Mouse (Mus musculus): Measurements from ENCODE around the gene Lclat1. TPM values are rescaled to one million over a fixed set of nuclear protein-coding genes. Genes with fewer than 3 reads are reported as not detected.
"Not testable (repeated sequence)": the region's sequence is repeated elsewhere in the genome, so short reads cannot be mapped to it uniquely, and the experiment has no call there.

The Lclat1 gene
- polyA plus RNA-seq, 1 experiment: 9.2 TPM

DNA sequence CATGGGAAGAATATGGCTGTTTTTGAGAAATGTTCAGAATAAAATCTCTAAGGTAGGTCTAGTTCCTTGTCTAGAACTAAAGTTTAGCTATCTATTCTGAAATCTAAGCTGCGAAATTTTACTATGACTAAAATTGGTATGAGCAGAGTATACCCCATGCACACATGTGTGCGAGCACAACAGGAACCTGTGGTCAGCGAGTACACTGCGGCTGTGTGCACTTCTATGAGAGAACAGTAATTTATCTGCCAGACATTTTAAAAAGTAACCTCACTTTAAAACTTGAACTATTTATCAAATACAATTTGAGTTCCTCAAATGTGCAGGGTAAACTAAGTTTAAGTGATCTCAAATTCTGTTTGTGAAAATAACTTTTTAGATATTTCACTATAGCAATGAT is 34.2 kb downstream of the Lclat1 start:
- Histone ChIP-seq H3K4me1 (ENCODE audit: control insufficient read depth, insufficient read depth, low read length) (no peaks in the 10 kb centered on the region), H3K36me3 (ENCODE audit: control insufficient read depth, insufficient read depth, low read length) (no peaks in the 10 kb centered on the region), H3K27ac (ENCODE audit: control insufficient read depth, insufficient read depth, low read depth, low read length) (no peak overlapping the region), H3K4me3 (ENCODE audit: control insufficient read depth, low read depth, low read length) (no peak overlapping the region), H3K27me3 (ENCODE audit: control insufficient read depth, insufficient read depth, low read length) (no peaks in the 10 kb centered on the region)
- TF ChIP-seq CTCF (IDR thresholded peaks at IDR 0.05; ENCODE audit: control insufficient read depth, insufficient read depth, insufficient replicate concordance, low read depth, low read length) (no peak), POLR2A (IDR thresholded peaks at IDR 0.05; ENCODE audit: control insufficient read depth, low read depth, low read length) (no peak)

DNA sequence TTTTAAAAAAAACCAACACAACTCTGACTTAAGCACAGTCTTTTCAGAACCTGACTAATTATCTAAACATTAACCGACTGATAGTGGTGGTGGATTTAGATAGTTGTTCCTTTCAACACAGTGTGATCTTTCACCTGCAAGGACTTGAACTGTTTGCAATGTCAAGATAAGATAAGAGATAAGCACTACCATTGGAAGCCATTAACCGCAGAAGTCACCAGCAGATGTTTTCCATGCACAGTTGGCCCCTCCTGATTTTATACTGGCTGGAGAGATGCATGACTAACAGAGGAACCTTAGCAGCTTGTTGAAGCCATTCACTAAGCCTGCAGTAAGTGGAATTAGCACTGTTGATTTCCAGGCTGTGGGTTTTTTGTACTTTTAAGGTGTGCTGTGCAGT is 34.7 kb downstream of the Lclat1 start:
- TF ChIP-seq CTCF (IDR thresholded peaks at IDR 0.05; ENCODE audit: control insufficient read depth, insufficient read depth, insufficient replicate concordance, low read depth, low read length) (no peak), POLR2A (IDR thresholded peaks at IDR 0.05; ENCODE audit: control insufficient read depth, low read depth, low read length) (no peak)
- no peaks in the 10 kb centered on the region for H3K27me3 ChIP-seq (ENCODE audit: control insufficient read depth, insufficient read depth, low read length)
- no peaks in the 10 kb centered on the region for H3K4me1 ChIP-seq (ENCODE audit: control insufficient read depth, insufficient read depth, low read length)
- H3K36me3 ChIP-seq (ENCODE audit: control insufficient read depth, insufficient read depth, low read length): no peaks in the 10 kb centered on the region
- no peak overlapping the region for H3K27ac ChIP-seq (ENCODE audit: control insufficient read depth, insufficient read depth, low read depth, low read length)
- H3K4me3 ChIP-seq (ENCODE audit: control insufficient read depth, low read depth, low read length): no peak overlapping the region

DNA sequence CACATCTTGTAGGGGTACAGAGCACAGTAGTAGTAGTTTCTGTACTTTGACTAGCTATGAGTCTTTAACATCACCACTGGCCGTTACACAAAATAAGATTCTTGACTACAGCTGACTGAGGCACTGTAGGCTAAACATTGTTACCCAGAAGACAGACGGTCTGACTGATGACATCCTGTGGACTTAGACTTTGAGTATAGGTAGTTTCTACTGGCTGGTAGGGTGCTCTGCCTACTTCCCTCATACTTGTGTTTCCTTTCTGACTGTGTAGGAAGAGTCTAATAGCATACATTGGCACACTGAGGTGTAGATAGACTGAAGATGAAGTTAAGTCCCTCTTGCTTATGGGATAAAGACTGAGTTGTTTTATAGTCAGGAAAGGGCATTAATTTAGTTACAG is 37.6 kb downstream of the Lclat1 start:
- no peaks in the 10 kb centered on the region for H3K4me1 ChIP-seq (ENCODE audit: control insufficient read depth, insufficient read depth, low read length)
- H3K27me3 ChIP-seq (ENCODE audit: control insufficient read depth, insufficient read depth, low read length): no peaks in the 10 kb centered on the region
- H3K4me3 ChIP-seq (ENCODE audit: control insufficient read depth, low read depth, low read length): no peak overlapping the region
- no peak overlapping the region for H3K27ac ChIP-seq (ENCODE audit: control insufficient read depth, insufficient read depth, low read depth, low read length)
- H3K36me3 ChIP-seq (ENCODE audit: control insufficient read depth, insufficient read depth, low read length): no peaks in the 10 kb centered on the region
- no peak for TF ChIP-seq POLR2A (IDR thresholded peaks at IDR 0.05; ENCODE audit: control insufficient read depth, low read depth, low read length)
- no peak for TF ChIP-seq CTCF (IDR thresholded peaks at IDR 0.05; ENCODE audit: control insufficient read depth, insufficient read depth, insufficient replicate concordance, low read depth, low read length)

DNA sequence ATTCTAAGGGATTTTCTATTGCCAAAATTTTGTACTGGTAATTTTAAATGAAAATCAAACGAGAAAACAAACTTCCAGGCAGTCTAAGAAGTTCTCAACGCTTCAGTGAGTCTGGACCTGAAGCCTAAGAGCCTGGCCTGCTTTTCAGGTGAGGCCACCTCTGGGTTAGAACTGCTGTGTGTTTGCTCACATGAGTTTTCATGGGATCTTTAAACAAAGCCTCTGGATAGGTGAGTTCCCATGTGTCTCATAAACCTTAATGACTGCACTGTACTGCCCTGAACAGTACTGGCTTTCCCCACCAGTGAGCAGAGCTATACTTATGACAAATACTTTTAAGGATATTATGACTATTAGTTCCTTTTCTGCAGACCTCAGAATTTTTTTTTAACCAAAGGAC is 40.8 kb downstream of the Lclat1 start:
- TF ChIP-seq POLR2A (IDR thresholded peaks at IDR 0.05; ENCODE audit: control insufficient read depth, low read depth, low read length): no peak
- no peaks in the 10 kb centered on the region for H3K4me1 ChIP-seq (ENCODE audit: control insufficient read depth, insufficient read depth, low read length)
- no peaks in the 10 kb centered on the region for H3K36me3 ChIP-seq (ENCODE audit: control insufficient read depth, insufficient read depth, low read length)
- H3K27me3 ChIP-seq (ENCODE audit: control insufficient read depth, insufficient read depth, low read length): no peaks in the 10 kb centered on the region
- H3K4me3 ChIP-seq (ENCODE audit: control insufficient read depth, low read depth, low read length): no peak overlapping the region
- H3K27ac ChIP-seq (ENCODE audit: control insufficient read depth, insufficient read depth, low read depth, low read length): no peak overlapping the region

DNA sequence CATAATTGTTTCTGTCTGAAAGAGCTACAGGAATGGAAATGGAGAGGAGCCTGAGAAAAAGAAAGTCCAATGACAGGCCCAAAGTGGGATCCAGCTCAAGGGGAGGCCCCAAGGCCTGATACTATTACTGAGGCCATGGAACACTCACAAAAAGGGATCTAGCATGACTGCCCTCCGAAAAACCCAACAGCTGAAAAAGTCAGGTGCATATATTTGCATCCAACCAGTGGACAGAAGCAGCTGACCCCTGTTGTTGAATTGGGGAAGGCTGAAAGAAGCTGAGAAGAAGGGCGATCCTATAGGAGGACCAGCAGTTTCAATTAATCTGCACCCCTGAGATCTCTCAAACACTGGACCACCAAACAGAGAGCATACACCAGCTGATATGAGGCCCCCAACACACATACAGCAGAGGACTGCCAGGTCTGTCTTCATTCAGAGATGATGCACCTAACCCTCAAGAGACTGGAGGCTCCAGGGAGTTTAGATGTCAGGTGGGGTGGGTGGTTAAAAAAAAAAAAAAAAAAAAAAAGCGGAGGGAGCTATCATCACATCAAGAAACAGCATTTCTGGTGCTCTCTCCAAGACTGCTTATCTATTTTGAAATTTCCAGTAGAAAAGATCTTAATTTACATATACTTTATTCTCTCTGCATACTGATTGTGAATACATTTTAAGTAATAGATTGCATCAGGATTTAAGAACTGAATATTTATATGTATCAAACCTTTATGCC is 45.2 kb downstream of the Lclat1 start:
- H3K27me3 ChIP-seq (ENCODE audit: control insufficient read depth, insufficient read depth, low read length); H3K36me3 ChIP-seq (ENCODE audit: control insufficient read depth, insufficient read depth, low read length); H3K4me1 ChIP-seq (ENCODE audit: control insufficient read depth, insufficient read depth, low read length); H3K27ac ChIP-seq (ENCODE audit: control insufficient read depth, insufficient read depth, low read depth, low read length); H3K4me3 ChIP-seq (ENCODE audit: control insufficient read depth, low read depth, low read length): not testable (repeated sequence)

DNA sequence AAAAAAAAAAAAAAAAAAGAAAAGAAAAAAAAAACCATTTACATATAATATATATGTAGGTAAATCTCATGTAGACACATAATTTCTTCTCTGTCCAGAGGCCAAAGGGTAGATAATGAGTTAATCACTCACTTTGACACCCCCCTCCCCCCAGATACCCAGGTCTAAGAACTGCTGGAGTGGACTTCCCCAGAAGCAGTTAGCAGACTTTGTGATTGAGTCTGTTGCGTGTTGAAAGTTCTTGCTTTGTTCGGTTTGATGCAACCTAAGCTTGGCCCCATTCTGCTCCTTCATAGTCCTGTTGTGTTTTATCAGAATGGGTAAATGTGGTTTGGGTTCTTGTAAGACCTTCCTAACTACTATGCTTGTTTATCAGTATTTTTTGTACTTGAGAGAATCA is 45.9 kb downstream of the Lclat1 start:
- no peak for TF ChIP-seq POLR2A (IDR thresholded peaks at IDR 0.05; ENCODE audit: control insufficient read depth, low read depth, low read length)
- no peak for TF ChIP-seq CTCF (IDR thresholded peaks at IDR 0.05; ENCODE audit: control insufficient read depth, insufficient read depth, insufficient replicate concordance, low read depth, low read length)
- no peak overlapping the region for H3K4me3 ChIP-seq (ENCODE audit: control insufficient read depth, low read depth, low read length)
- H3K4me1 ChIP-seq (ENCODE audit: control insufficient read depth, insufficient read depth, low read length): no peaks in the 10 kb centered on the region
- no peaks in the 10 kb centered on the region for H3K27me3 ChIP-seq (ENCODE audit: control insufficient read depth, insufficient read depth, low read length)
- H3K36me3 ChIP-seq (ENCODE audit: control insufficient read depth, insufficient read depth, low read length): no peaks in the 10 kb centered on the region
- no peak overlapping the region for H3K27ac ChIP-seq (ENCODE audit: control insufficient read depth, insufficient read depth, low read depth, low read length)

DNA sequence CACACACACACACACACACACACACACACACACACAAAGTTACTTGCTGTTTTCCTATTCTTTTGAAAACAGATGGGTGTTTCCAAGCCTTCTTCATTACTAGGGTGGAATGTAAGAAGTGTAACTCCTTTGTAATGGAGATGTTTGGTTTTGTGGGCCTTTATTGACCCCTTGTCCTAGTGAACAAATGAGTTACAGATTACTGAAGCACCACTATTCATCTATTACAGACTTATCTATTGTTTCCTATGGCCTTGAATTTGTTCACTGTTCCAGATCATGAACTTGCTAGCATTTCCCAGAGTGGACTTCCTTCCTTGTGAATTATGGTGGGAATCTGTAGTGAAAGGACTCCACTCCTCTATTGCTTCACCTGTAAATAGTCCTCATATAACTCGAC is 48.8 kb downstream of the Lclat1 start:
- Histone ChIP-seq H3K4me3 (ENCODE audit: control insufficient read depth, low read depth, low read length) (no peak overlapping the region), H3K27ac (ENCODE audit: control insufficient read depth, insufficient read depth, low read depth, low read length) (no peak overlapping the region), H3K27me3 (ENCODE audit: control insufficient read depth, insufficient read depth, low read length) (no peaks in the 10 kb centered on the region), H3K4me1 (ENCODE audit: control insufficient read depth, insufficient read depth, low read length) (no peaks in the 10 kb centered on the region), H3K36me3 (ENCODE audit: control insufficient read depth, insufficient read depth, low read length) (no peaks in the 10 kb centered on the region)
- TF ChIP-seq CTCF (IDR thresholded peaks at IDR 0.05; ENCODE audit: control insufficient read depth, insufficient read depth, insufficient replicate concordance, low read depth, low read length): no peak
- TF ChIP-seq POLR2A (IDR thresholded peaks at IDR 0.05; ENCODE audit: control insufficient read depth, low read depth, low read length): no peak

DNA sequence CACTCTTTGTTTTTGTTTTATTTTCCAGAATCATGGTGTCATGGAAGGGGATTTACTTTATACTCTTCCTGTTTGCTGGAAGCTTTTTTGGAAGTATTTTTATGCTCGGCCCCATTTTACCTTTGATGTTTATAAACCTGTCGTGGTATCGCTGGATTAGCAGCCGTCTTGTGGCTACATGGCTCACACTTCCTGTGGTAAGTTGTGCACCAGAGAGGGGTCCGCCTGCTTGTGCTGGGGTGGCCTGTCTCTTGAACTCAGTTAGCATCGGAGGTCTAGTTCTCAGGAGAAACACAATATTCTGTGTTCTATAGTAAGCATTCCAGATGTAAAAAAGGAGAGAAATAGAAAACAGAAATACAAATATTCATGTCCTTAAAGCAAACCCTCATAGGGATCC is 54.0 kb downstream of the Lclat1 start:
- TF ChIP-seq CTCF (IDR thresholded peaks at IDR 0.05; ENCODE audit: control insufficient read depth, insufficient read depth, insufficient replicate concordance, low read depth, low read length) (no peak), POLR2A (IDR thresholded peaks at IDR 0.05; ENCODE audit: control insufficient read depth, low read depth, low read length) (no peak)
- no peak overlapping the region for H3K4me3 ChIP-seq (ENCODE audit: control insufficient read depth, low read depth, low read length)
- H3K4me1 ChIP-seq (ENCODE audit: control insufficient read depth, insufficient read depth, low read length): no peaks in the 10 kb centered on the region
- H3K27ac ChIP-seq (ENCODE audit: control insufficient read depth, insufficient read depth, low read depth, low read length): no peak overlapping the region
- H3K36me3 ChIP-seq (ENCODE audit: control insufficient read depth, insufficient read depth, low read length): no peaks in the 10 kb centered on the region
- no peaks in the 10 kb centered on the region for H3K27me3 ChIP-seq (ENCODE audit: control insufficient read depth, insufficient read depth, low read length)

Data from testis, adult 2 months (tissue).